Comparison of ENCODE assay signal across 8 mouse cellular contexts in the genomic region with DNA sequence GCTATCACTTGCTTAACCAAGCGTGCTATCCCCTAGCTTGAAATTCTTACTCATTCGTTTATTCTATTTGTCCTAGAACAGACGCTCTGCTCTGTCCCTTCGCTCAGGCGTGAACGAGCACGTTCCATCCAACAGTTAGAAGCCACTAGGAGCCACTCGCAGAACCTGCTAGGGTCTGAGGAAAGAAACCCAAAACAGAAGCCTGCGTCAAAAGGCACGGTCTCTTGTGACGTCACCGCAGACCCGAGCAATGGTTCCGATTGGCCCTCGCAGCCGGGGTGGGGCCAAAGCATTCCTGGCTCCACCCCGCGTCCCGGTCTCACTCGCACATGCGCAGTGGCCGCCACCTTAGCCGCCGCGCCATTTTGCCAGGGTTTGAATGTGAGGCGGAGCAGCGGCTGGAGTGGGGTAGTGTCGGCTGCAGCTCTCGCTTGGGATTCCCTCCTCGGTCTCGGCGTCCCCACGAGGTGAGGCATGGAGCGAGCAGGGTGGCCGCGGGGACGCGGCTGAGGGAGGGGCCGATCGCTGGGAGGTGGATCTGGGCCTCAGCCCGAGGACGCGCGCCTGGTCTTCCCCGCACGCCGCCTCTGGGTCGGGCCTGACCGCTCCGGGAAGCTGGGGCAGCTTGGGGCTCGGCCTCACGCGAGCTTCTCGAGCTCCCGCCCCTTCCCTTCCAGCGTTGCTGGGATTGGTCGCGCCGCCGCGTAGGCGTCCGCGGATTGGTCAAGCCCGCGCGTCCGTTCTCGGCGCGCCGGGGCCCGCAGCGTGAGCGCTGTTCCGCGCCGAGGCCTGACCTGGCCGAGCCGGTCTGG. TPM values are rescaled to one million over a fixed set of nuclear protein-coding genes. Genes with fewer than 3 reads are reported as not detected.
DNase-seq lines count a peak whose midpoint lies in the region; ATAC-seq and TF ChIP-seq lines count a peak whose summit lies in the region.

A gene (plus strand): TSS at position 330 of the 812 bp plus-strand sequence.

- WGBS in hindbrain, embryonic 10.5 days = under 1% methylated on average over 80 of the region's 80 CpGs
- under 1% methylated on average over 69 of the region's 80 CpGs for WGBS in lung, postnatal 0 days

- H3K27ac ChIP-seq in hindbrain, embryonic 10.5 days = peak within 1 kb of the TSS; percentile 97
- peak within 1 kb of the TSS; percentile 93 for H3K27ac ChIP-seq in lung, postnatal 0 days (ENCODE audit: low read length)

- H3K9ac ChIP-seq in lung, postnatal 0 days (replicated peaks; ENCODE audit: low read depth) = peak within 1 kb of the TSS; percentile 81

- TF ChIP-seq CTCF in lung, postnatal 0 days (IDR thresholded peaks at IDR 0.05) = peak; percentile 34; the same call in 1 of the 2 replicates

- no peak for TF ChIP-seq EP300 in lung, postnatal 0 days (IDR thresholded peaks at IDR 0.05)

- peak within 1 kb of the TSS; percentile 84 for H3K4me2 ChIP-seq in lung, postnatal 0 days (replicated peaks; ENCODE audit: low read depth, low read length)

- no peaks in the 10 kb centered on the region for H3K27me3 ChIP-seq in hindbrain, embryonic 10.5 days (ENCODE audit: insufficient read depth, poor library complexity, severe bottlenecking)
- H3K27me3 ChIP-seq in lung, postnatal 0 days (replicated peaks; ENCODE audit: insufficient read depth, low read length) = no peaks in the 10 kb centered on the region

- H3K4me3 ChIP-seq in hindbrain, embryonic 10.5 days = peak within 1 kb of the TSS; percentile 82
- peak within 1 kb of the TSS; percentile 77 for H3K4me3 ChIP-seq in lung, postnatal 0 days (ENCODE audit: low read depth, low read length)

- H3K9me3 ChIP-seq in hindbrain, embryonic 10.5 days = no peaks in the 10 kb centered on the region
- no peaks in the 10 kb centered on the region for H3K9me3 ChIP-seq in lung, postnatal 0 days (ENCODE audit: low read length)

- peak; percentile 98 for DNase-seq in MN1 (ENCODE audit: low spot score)
- peak; percentile 98 for DNase-seq in cerebellum, adult 9-10 months
- DNase-seq in hindbrain, embryonic 10.5 days (ENCODE audit: low spot score) = peak; percentile 99
- peak; percentile 97 for DNase-seq in layer of hippocampus, adult 9-11 months
- DNase-seq in lung, postnatal 0 days (ENCODE audit: low spot score) = peak; percentile 99
- peak; percentile 97 for DNase-seq in ovary, postnatal 14 days (ENCODE audit: low spot score)
- DNase-seq in thymus, postnatal 14 days = peak; percentile 98

- peak; percentile 89 for ATAC-seq in frontal cortex, adult (ENCODE audit: low TSS enrichment)
- ATAC-seq in lung, postnatal 0 days = peak; percentile 97

- peaks cover 23% of the 10 kb centered on the region for H3K36me3 ChIP-seq in hindbrain, embryonic 10.5 days
- H3K36me3 ChIP-seq in lung, postnatal 0 days (ENCODE audit: insufficient read depth, low read length) = no peaks in the 10 kb centered on the region

- H3K4me1 ChIP-seq in hindbrain, embryonic 10.5 days (replicated peaks) = peaks cover 16% of the 10 kb centered on the region
- H3K4me1 ChIP-seq in lung, postnatal 0 days (ENCODE audit: insufficient read depth, low read depth, low read length) = peaks cover 5% of the 10 kb centered on the region; the same call in 1 of the 2 replicates

RNA-seq across cellular contexts. Expression of the gene that starts here (rescaled TPM):
- 165 and 190 TPM in 2 replicates for polyA plus RNA-seq in hindbrain, embryonic 10.5 days (2016; fragmentation: Nextera tagmentation; extraction: Ambion mirVana)
- 24.1 and 28.5 TPM in 2 replicates for polyA plus RNA-seq in lung, postnatal 0 days (2015; fragmentation: Nextera tagmentation; extraction: Ambion mirVana)

Comparison
In these comparisons a context has a peak if more than half of its experiments do, and no peak if none do; other contexts are left out.
1. Peak in every context shown above with its lines: DNase-seq, ATAC-seq, H3K4me3 ChIP-seq and H3K27ac ChIP-seq.